Mouse (Mus musculus) lung, adult 2 months (tissue): ENCODE measurements at regions not wholly inside any gene's neighbourhood (a gene's known extent, or its start where the extent isn't known, plus 50 kb on each side); places are given as distances from the start of the nearest gene placed in this dataset.

Experiments
- CTCF ChIP-seq: fragments of 200-500 bp; IDR thresholded peaks from 2 replicates; pipeline ENCODE4 v1.5.1; 2011; ENCODE audit warnings: mild to moderate bottlenecking, low read length, control low read depth; ENCODE audit not compliant: insufficient read depth
- POLR2A ChIP-seq: fragments of 200-500 bp; IDR thresholded peaks from 2 replicates; pipeline ENCODE4 v1.6.1; 2011; ENCODE audit warnings: low read depth, mild to moderate bottlenecking, control low read depth, low read length, borderline replicate concordance; ENCODE audit errors: extremely low read depth

GRCm38 (mm10) chr8:34469091-34469490, 357.6 kb upstream of the Gm10131 start:
- TF ChIP-seq CTCF, result no peak
- TF ChIP-seq POLR2A, result no peak
